Mouse (Mus musculus) testis, adult 2 months (tissue): Measurements from ENCODE around the gene Usp39.

Experiments
- CTCF ChIP-seq: fragments of 200-500 bp; IDR thresholded peaks from 2 replicates; pipeline ENCODE4 v1.5.1; 2012; ENCODE audit warnings: low read depth, mild to moderate bottlenecking, inconsistent platforms, low read length, moderate library complexity; ENCODE audit not compliant: control insufficient read depth, insufficient read depth, insufficient replicate concordance
- POLR2A ChIP-seq: fragments of 200-500 bp; IDR thresholded peaks from 2 replicates; pipeline ENCODE4 v1.6.1; 2012; ENCODE audit warnings: low read depth, mild to moderate bottlenecking, inconsistent platforms, low read length, moderate library complexity; ENCODE audit not compliant: control insufficient read depth

GRCm38 (mm10) chr6:72385258-72385657 is 40.3 kb upstream of the Usp39 start:
- no peak for TF ChIP-seq POLR2A
- TF ChIP-seq CTCF, result no peak
